7 mouse cellular contexts compared by ENCODE assay signal in genomic region chr19:12500881-12501311, GRCm38 (mm10). TPM values are rescaled to one million over a fixed set of nuclear protein-coding genes. Genes with fewer than 3 reads are reported as not detected.
DNase-seq lines count a peak whose midpoint lies in the region; ATAC-seq and TF ChIP-seq lines count a peak whose summit lies in the region.

No protein-coding gene starts in this region.

- peak overlapping the region; percentile 91 for H3K27ac ChIP-seq in forebrain, postnatal 0 days (ENCODE audit: low read depth, low read length)
- peak overlapping the region; percentile 94 for H3K27ac ChIP-seq in lung, embryonic 15.5 days

- DNase-seq in 3134 (ENCODE audit: extremely low read depth, insufficient read length, low spot score): peak; percentile 76
- peak; percentile 39 to 47 for DNase-seq in B cell, adult 2 months
- peak; percentile 66 for DNase-seq in cerebellum, adult 11-12 months
- peak; percentile 55 for DNase-seq in forebrain, postnatal 0 days
- peak; percentile 34 for DNase-seq in kidney, adult 9 months
- DNase-seq in right cerebral cortex, adult 18-20 months: peak; percentile 63

- H3K36me3 ChIP-seq in forebrain, postnatal 0 days (ENCODE audit: insufficient read depth): no peaks in the 10 kb centered on the region
- H3K36me3 ChIP-seq in lung, embryonic 15.5 days: no peaks in the 10 kb centered on the region; the same call in 1 of the 2 replicates

- H3K9me3 ChIP-seq in forebrain, postnatal 0 days (ENCODE audit: low read length): no peaks in the 10 kb centered on the region
- no peaks in the 10 kb centered on the region for H3K9me3 ChIP-seq in lung, embryonic 15.5 days

- peak overlapping the region; percentile 80 for H3K4me3 ChIP-seq in forebrain, postnatal 0 days (ENCODE audit: low read depth, low read length)
- peak overlapping the region; percentile 91 for H3K4me3 ChIP-seq in lung, embryonic 15.5 days

- ATAC-seq in forebrain, postnatal 0 days: peak; percentile 36
- ATAC-seq in lung, embryonic 15.5 days (ENCODE audit: borderline replicate concordance, extremely low read depth, low FRiP score, low TSS enrichment): peak; percentile 58

- 3% methylated on average over 35 of the region's 38 CpGs for whole genome bisulfite sequencing in forebrain, postnatal 0 days
- WGBS in lung, embryonic 15.5 days: 0% methylated on average over 37 of the region's 38 CpGs

- H3K27me3 ChIP-seq in forebrain, postnatal 0 days (ENCODE audit: insufficient read depth, low read length): no peaks in the 10 kb centered on the region
- H3K27me3 ChIP-seq in lung, embryonic 15.5 days: no peaks in the 10 kb centered on the region

- peaks cover 14% of the 10 kb centered on the region for H3K4me1 ChIP-seq in forebrain, postnatal 0 days (ENCODE audit: insufficient read depth)
- H3K4me1 ChIP-seq in lung, embryonic 15.5 days: peaks cover 12% of the 10 kb centered on the region

- peak; percentile 15 for TF ChIP-seq CTCF in forebrain, postnatal 0 days (IDR thresholded peaks at IDR 0.05; ENCODE audit: low read depth)

- H3K4me2 ChIP-seq in forebrain, postnatal 0 days (ENCODE audit: low read depth): peak overlapping the region; percentile 79
- H3K4me2 ChIP-seq in lung, embryonic 15.5 days: peak overlapping the region; percentile 96

- peak overlapping the region; percentile 95 for H3K9ac ChIP-seq in forebrain, postnatal 0 days
- H3K9ac ChIP-seq in lung, embryonic 15.5 days: peak overlapping the region; percentile 91

RNA-seq across cellular contexts. Expression of gene Dtx4, which starts 0.4 kb away (rescaled TPM):
- 43.2 and 48.8 TPM in 2 replicates for total RNA-seq in forebrain, postnatal 0 days (2014; rRNA removed)
- polyA plus RNA-seq in forebrain, postnatal 0 days (2015; fragmentation: Nextera tagmentation; extraction: Ambion mirVana): 20.6 and 21.2 TPM in 2 replicates
- 16.1 and 16.5 TPM in 2 replicates for polyA plus RNA-seq in lung, embryonic 15.5 days (2015; fragmentation: Nextera tagmentation; extraction: Ambion mirVana)

RNA-seq across cellular contexts. Expression of gene Mpeg1, which starts 40.3 kb away (rescaled TPM):
- total RNA-seq in forebrain, postnatal 0 days (2014; rRNA removed): 3.2 and 3.5 TPM in 2 replicates
- polyA plus RNA-seq in forebrain, postnatal 0 days (2015; fragmentation: Nextera tagmentation; extraction: Ambion mirVana): 0.63 and 1.1 TPM in 2 replicates
- polyA plus RNA-seq in lung, embryonic 15.5 days (2015; fragmentation: Nextera tagmentation; extraction: Ambion mirVana): 0.67 and 1.0 TPM in 2 replicates

RNA-seq across cellular contexts. Expression of gene Fam111a, which starts 44.6 kb away (rescaled TPM):
- total RNA-seq in forebrain, postnatal 0 days (2014; rRNA removed): 4.3 and 4.4 TPM in 2 replicates
- polyA plus RNA-seq in forebrain, postnatal 0 days (2015; fragmentation: Nextera tagmentation; extraction: Ambion mirVana): 2.9 and 3.2 TPM in 2 replicates
- 32.0 TPM in 2 replicates for polyA plus RNA-seq in lung, embryonic 15.5 days (2015; fragmentation: Nextera tagmentation; extraction: Ambion mirVana)

Comparison
In these comparisons a context has a peak if more than half of its experiments do, and no peak if none do; other contexts are left out.
1. Peak in every context shown above with its lines: DNase-seq, ATAC-seq, H3K4me3 ChIP-seq and H3K27ac ChIP-seq.